24 mouse cellular contexts compared by ENCODE assay signal in the genomic region with DNA sequence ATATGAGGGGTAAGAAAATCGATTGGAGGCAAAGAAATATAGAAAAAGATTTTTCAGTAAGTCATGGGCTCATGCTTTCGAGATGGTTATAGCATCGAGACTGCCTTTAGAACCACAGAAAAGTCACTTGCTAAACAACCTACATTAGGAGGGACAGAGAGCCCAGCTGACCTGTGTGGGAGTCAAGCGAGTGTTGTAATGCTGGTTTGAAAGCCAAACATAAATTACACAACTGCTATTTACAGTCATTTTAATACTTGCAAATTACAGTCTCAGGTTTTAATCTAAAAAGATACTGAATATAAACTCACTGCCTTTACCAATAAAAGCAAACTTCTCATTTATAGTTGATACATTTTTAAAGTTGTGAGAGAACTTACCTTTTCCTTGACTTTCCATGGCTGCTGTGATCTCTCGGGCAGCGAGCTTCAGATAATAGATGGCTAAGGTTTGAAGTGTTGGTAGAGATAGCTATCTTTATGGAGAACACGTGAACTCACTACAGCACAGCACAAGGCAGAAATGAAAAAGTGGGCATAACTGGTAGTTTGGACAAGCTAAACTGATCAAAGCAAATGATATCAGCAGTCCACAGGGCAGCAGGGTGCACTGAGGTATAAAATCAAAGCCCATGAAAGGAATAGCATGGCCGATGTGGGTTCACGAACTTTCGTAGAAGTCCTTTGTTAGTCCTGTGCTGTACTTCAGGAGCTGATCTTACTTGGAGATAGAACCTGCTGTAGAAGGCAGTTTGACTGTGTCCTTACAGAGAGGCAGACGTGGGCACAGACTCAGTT. TPM values are rescaled to one million over a fixed set of nuclear protein-coding genes. Genes with fewer than 3 reads are reported as not detected.
DNase-seq lines count a peak whose midpoint lies in the region; ATAC-seq lines count a peak whose summit lies in the region.
"Had no signal": no experiment of that assay in that cellular context is flagged by ENCODE, and none has a peak within 500 bp of the region (broad histone marks: within the 10 kb centered on the region; RNA-seq: fewer than 3 reads in every experiment).

No protein-coding gene starts in this region.

- no peak overlapping the region for H3K4me2 ChIP-seq in heart, embryonic 12.5 days
- no peak overlapping the region for H3K4me2 ChIP-seq in kidney, embryonic 16.5 days (replicated peaks; ENCODE audit: low read depth, low read length)
- H3K4me2 ChIP-seq: heart, embryonic 13.5 days; hindbrain, embryonic 12.5 days had no signal

- no peak overlapping the region for H3K4me3 ChIP-seq in heart, embryonic 12.5 days
- H3K4me3 ChIP-seq in kidney, embryonic 16.5 days (ENCODE audit: low read length) = no peak overlapping the region
- H3K4me3 ChIP-seq: embryonic facial prominence, embryonic 10.5 days; forebrain, embryonic 10.5 days; heart, adult 2 months; heart, embryonic 13.5 days; hindbrain, embryonic 12.5 days had no signal

- ATAC-seq in heart, embryonic 12.5 days (ENCODE audit: insufficient number of reproducible peaks, low FRiP score) = no peak
- peak; percentile 69 for ATAC-seq in kidney, embryonic 16.5 days (ENCODE audit: low FRiP score, low TSS enrichment)
- no peak for ATAC-seq in frontal cortex, adult (ENCODE audit: low TSS enrichment)
- ATAC-seq: forebrain, embryonic 14.5 days; hindbrain, embryonic 16.5 days; Patski had no signal

- H3K9me3 ChIP-seq in heart, embryonic 12.5 days (replicated peaks) = no peaks in the 10 kb centered on the region
- no peaks in the 10 kb centered on the region for H3K9me3 ChIP-seq in kidney, embryonic 16.5 days (ENCODE audit: low read length)
- H3K9me3 ChIP-seq: embryonic facial prominence, embryonic 10.5 days; forebrain, embryonic 10.5 days; heart, embryonic 13.5 days; hindbrain, embryonic 12.5 days had no signal

- 83% methylated on average over 11 of the region's 11 CpGs for WGBS in heart, embryonic 12.5 days
- WGBS in kidney, embryonic 16.5 days = 54% methylated on average over 11 of the region's 11 CpGs

- H3K9ac ChIP-seq in heart, embryonic 12.5 days = no peak overlapping the region
- no peak overlapping the region for H3K9ac ChIP-seq in kidney, embryonic 16.5 days (replicated peaks; ENCODE audit: low read length)
- H3K9ac ChIP-seq: heart, embryonic 13.5 days; hindbrain, embryonic 12.5 days had no signal

- peak; percentile 75 for DNase-seq in heart, adult 11 months
- no peak for DNase-seq in kidney, adult 11 months
- DNase-seq in lung, adult 18-20 months = peak; percentile 24 to 27
- DNase-seq in lung, postnatal 14 days = no peak
- peak; percentile 52 for DNase-seq in gonadal fat pad, adult 2 months (ENCODE audit: low read depth)
- DNase-seq: adrenal gland, adult 2 months; adrenal gland, postnatal 25 days; B cell, adult 2 months; cerebellum, adult 18-20 months; cerebellum, adult 9-11 months; cerebellum, postnatal 36 days; gastrocnemius, postnatal 36 days; heart, adult 2 months; heart, postnatal 4 days had no signal

- H3K36me3 ChIP-seq in heart, embryonic 12.5 days = peaks cover 5% of the 10 kb centered on the region; the same call in 1 of the 2 replicates
- H3K36me3 ChIP-seq in kidney, embryonic 16.5 days (ENCODE audit: insufficient read depth, low read length) = no peaks in the 10 kb centered on the region
- H3K36me3 ChIP-seq: hindbrain, embryonic 12.5 days had no signal

- no peaks in the 10 kb centered on the region for H3K4me1 ChIP-seq in heart, embryonic 12.5 days (replicated peaks)
- peaks cover 12% of the 10 kb centered on the region; the same call in 1 of the 2 replicates for H3K4me1 ChIP-seq in kidney, embryonic 16.5 days (ENCODE audit: insufficient read depth, low read length)

- H3K27ac ChIP-seq in heart, embryonic 12.5 days (ENCODE audit: poor library complexity, severe bottlenecking) = no peak overlapping the region
- peak overlapping the region; percentile 36; the same call in 1 of the 2 replicates for H3K27ac ChIP-seq in kidney, embryonic 16.5 days (ENCODE audit: low read length)
- H3K27ac ChIP-seq: embryonic facial prominence, embryonic 10.5 days; forebrain, embryonic 10.5 days; heart, adult 2 months; heart, embryonic 13.5 days; hindbrain, embryonic 12.5 days had no signal

- no peaks in the 10 kb centered on the region for H3K27me3 ChIP-seq in heart, embryonic 12.5 days (replicated peaks)
- no peaks in the 10 kb centered on the region for H3K27me3 ChIP-seq in kidney, embryonic 16.5 days (ENCODE audit: insufficient read depth, low read length)
- H3K27me3 ChIP-seq: heart, embryonic 13.5 days; hindbrain, embryonic 12.5 days; Patski had no signal

RNA-seq across cellular contexts. Expression of a gene that starts 5.9 kb away (rescaled TPM):
- 11.8 and 11.9 TPM in 2 replicates for polyA plus RNA-seq in heart, embryonic 12.5 days (2016; fragmentation: Nextera tagmentation; extraction: Ambion mirVana)
- polyA plus RNA-seq in kidney, embryonic 16.5 days (2015; fragmentation: Nextera tagmentation; extraction: Ambion mirVana) = 15.8 and 16.3 TPM in 2 replicates
- 7.0 and 7.7 TPM in 2 replicates for polyA plus RNA-seq in gonadal fat pad, adult 2 months (2012; rRNA removed)

Comparison
In these comparisons a context has a peak if more than half of its experiments do, and no peak if none do; other contexts are left out.
1. DNase-seq: peak in heart, adult 11 months (single experiment), lung, adult 18-20 months (2 of 2) and gonadal fat pad, adult 2 months (single experiment); none in kidney, adult 11 months (single experiment) and lung, postnatal 14 days (single experiment).